Mouse (Mus musculus) adrenal gland, postnatal 25 days (tissue): ENCODE data around the gene BC016579. TPM values are rescaled to one million over a fixed set of nuclear protein-coding genes. Genes with fewer than 3 reads are reported as not detected.

Source experiments
- total RNA-seq: library from RNA; stranded (reverse); gene quantifications from 2 replicates; pipeline ENCODE4 v1.2.3, GENCODE M21; 2021

The BC016579 gene
- total RNA-seq, 1 experiment from 2014 or later, result 0.15 TPM

Other genes starting within 250 kb of the BC016579 start
- 40.1 and 54.1 TPM in 2 replicates for gene Cd200, start 245.0 kb downstream of the BC016579 start, total RNA-seq
- gene Gm609, start 161.1 kb downstream of the BC016579 start, total RNA-seq, result not detected in 2 replicates
- not detected in 2 replicates for gene Gm17783, start 122.0 kb downstream of the BC016579 start, total RNA-seq
- gene Slc9c1, start 118.8 kb downstream of the BC016579 start, total RNA-seq, result not detected in 2 replicates
- gene Gcsam, start 43.7 kb downstream of the BC016579 start, total RNA-seq, result not detected in 2 replicates
- 0.21 TPM in 1 of 2 replicates, not detected in the other for gene Tmprss7, start 39.6 kb upstream of the BC016579 start, total RNA-seq
- 4.9 and 5.0 TPM in 2 replicates for gene Tagln3, start 70.5 kb upstream of the BC016579 start, total RNA-seq
- 23.3 and 30.0 TPM in 2 replicates for gene Abhd10, start 88.9 kb upstream of the BC016579 start, total RNA-seq